Mouse (Mus musculus): ENCODE results near the gene Tbp.

DNA sequence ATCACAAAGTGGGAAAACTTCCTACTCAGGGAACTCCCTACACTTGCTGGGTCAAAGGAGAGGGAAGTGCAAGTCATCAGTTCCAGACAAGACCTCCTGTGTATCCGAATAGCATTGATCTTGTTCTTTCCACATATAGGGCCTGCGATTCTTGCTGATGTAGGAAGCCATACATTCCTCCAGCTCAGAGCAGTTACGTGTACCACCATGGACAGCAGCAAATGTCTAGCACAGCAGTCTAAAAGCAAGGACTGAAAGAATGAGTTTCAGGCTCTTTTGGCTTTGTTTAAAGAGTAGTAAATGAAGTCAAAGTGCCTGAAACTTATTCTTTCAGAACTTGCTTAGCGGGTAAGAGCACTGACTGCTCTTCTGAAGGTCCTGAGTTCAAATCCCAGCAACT lies 44.5 kb upstream of the Tbp start:
- TF ChIP-seq CTCF (IDR thresholded peaks at IDR 0.05; ENCODE audit: borderline replicate concordance, insufficient read depth, low read depth, low read length) (no peak), POLR2A (IDR thresholded peaks at IDR 0.05; ENCODE audit: borderline replicate concordance, insufficient read depth, low read length) (no peak)

Measured in cerebellum, adult 2 months (tissue).